Mouse (Mus musculus): ENCODE results near the gene Slc25a38.

The Slc25a38 gene

DNA sequence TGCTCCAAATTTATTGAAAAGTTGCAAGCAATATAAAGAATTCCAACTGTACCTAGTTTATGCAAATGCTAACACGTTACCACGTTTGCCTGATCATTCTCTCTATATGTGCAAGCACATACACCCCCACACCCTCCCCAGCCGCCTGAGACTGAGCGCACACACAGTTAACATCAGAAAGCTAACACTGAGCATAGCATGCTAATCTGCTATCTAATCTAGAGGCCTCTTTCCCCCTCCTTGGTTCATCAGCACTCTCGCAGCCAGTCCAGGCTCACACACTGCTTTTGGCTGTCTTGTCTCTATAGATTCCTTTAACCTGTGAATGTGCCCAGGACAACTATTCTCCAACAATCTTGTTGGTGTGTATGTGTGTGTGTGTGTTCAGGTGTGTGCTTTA is 41.0 kb downstream of the Slc25a38 start:
- DNase-seq = no peak

DNA sequence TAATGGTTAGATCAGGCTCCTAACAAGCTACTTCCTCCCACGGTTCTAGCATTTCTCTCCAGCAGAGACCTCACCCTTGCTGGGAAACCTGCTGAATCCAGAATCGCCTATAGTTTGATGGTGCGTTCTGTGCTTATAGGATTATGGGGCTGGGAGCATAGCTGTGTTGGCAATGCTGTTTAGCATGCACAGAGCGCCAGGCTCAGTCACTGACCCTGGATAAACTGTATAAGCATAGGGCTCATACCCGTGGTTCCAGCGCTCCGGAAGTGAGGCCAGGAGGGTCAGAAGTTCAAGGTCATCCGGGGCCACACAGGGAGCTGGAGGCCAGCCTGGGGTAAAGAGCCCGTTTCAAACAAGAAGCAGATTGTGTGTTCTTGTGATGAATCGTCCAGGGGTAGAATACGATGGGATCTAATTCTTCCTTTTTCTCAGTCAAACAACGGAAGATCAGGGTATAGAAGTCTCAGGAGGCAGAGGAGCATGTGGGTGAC is 41.8 kb downstream of the Slc25a38 start:
- no peak for DNase-seq

DNA sequence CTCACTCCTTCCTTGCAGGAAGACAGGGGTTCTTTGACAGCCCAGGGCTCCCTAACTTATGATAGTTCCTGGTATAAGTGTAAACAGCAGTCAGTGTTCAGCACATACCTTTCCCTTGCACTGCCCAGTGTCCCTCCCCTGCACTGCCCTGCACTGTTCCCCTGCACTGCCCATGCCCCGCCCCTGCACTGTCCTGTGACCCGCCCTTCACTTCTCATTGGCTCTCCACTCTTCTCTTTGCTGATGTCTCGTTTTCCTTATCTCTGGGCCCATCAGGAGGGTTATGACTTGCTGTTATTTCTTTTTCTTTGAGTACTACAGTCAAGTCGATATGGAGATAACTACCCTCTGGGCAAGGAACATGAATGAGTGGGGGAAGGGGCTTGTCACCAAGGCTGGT is 47.9 kb downstream of the Slc25a38 start:
- DNase-seq = no peak

DNA sequence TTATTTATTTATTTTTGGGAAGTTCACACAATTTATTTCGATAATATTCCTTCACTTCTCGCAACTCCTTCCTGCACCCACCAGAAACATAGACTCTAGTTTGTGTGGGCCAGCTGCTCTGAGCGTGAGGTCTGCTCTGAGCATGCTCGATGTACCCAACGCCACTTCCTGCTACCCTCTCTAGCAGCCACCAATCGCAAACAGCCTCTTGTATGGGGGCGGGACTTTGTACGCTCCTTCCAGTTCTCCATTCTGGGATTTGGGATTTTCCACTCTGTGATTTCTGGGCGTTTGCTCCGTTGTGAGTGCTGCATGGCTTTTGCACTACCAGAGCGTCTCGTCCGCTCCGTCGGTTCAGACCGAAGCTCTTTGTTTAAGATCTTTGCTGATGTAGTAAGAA is 53.7 kb downstream of the Slc25a38 start:
- no peak for DNase-seq

DNA sequence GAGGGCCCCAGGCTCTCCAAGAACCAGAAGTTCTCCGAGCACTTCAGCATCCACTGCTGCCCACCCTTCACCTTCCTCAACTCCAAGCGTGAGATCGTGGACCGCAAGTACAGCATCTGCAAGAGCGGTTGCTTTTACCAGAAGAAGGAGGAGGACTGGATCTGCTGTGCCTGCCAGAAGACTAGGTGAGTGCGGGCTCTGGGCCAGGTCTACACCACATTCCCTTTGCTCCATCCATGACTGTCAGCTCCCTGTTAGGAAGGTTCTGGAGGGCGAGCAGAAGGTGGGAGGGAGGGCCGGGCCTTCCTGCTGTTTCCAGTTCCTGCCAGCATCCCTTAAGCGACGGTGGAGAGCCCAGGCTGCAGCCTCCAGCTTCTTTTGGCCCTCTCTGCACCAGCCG is 57.7 kb downstream of the Slc25a38 start:
- no peak for DNase-seq

DNA sequence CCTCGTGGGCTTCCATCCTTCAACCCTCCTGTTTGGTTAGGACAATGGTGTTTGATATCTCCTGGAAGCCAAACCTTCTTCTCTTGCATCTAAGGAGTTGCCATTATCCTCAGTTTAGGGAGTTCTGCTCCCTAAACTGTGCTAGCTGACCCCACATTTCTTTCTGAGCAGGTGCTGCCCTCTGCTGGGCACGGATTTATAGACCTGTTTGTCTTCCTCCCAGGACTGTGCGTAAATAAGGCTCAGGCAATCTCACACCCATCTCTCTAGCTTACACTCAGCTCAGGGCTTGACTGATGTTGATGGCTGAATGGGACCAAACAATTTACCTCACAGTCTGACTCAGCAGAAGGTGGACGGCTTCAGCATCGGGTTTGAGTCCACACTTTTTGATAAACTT is 61.1 kb downstream of the Slc25a38 start:
- DNase-seq = peak; percentile 41
